Mouse (Mus musculus) forebrain, embryonic 16.5 days (tissue): ENCODE data around the gene Cmtm8. TPM values are rescaled to one million over a fixed set of nuclear protein-coding genes. Genes with fewer than 3 reads are reported as not detected.

ENCODE experiments used
- ATAC-seq: fragments of 200-750 bp; cut with Nextera tagmentation; 2 replicates; pipeline ENCODE4 v1.8.0; 2017; ENCODE audit warnings: mild to moderate bottlenecking, moderate library complexity
- H3K27ac ChIP-seq: fragments of 300-500 bp; sonication (generic); 2 replicates; pipeline ENCODE4 v1.5.1; 2014; ENCODE audit warnings: low read length, control low read depth
- H3K27me3 ChIP-seq: fragments of 300-500 bp; sonication (generic); replicated peaks from 2 replicates; pipeline ENCODE4 v1.6.1; 2014; ENCODE audit warnings: low read length; ENCODE audit not compliant: control insufficient read depth, insufficient read depth
- H3K36me3 ChIP-seq: fragments of 300-500 bp; sonication (generic); 2 replicates; pipeline ENCODE4 v1.6.1; 2014; ENCODE audit not compliant: control insufficient read depth, insufficient read depth
- H3K4me1 ChIP-seq: fragments of 300-500 bp; sonication (generic); replicated peaks from 2 replicates; pipeline ENCODE4 v1.6.1; 2014; ENCODE audit warnings: low read length; ENCODE audit not compliant: control insufficient read depth, insufficient read depth
- H3K4me2 ChIP-seq: fragments of 300-500 bp; sonication (generic); 2 replicates; pipeline ENCODE4 v1.6.1; 2014; ENCODE audit warnings: mild to moderate bottlenecking, low read length, control low read depth
- H3K4me3 ChIP-seq: fragments of 300-500 bp; sonication (generic); replicated peaks from 2 replicates; pipeline ENCODE4 v1.5.1; 2014; ENCODE audit warnings: mild to moderate bottlenecking, low read length, control low read depth
- H3K9ac ChIP-seq: fragments of 300-500 bp; sonication (generic); replicated peaks from 2 replicates; pipeline ENCODE4 v1.6.1; 2014; ENCODE audit warnings: low read depth, low read length, control low read depth
- H3K9me3 ChIP-seq: fragments of 300-500 bp; sonication (generic); 2 replicates; pipeline ENCODE4 v1.6.1; 2016; ENCODE audit warnings: low read length; ENCODE audit not compliant: control insufficient read depth
- WGBS: fragments of 180-500 bp; shearing (Covaris S2); extraction: QIAGEN DNeasy Blood & Tissue Kit; methylation state at CpG from one replicate; pipeline ENCODE4 v1.1.7; 2014; 5-methylcytosine and 5-hydroxymethylcytosine counted together
- polyA plus RNA-seq: library from polyadenylated mRNA; unstranded; fragments of >200 nt; fragmentation: Nextera tagmentation; extraction: Ambion mirVana; gene quantifications from 2 replicates; pipeline ENCODE4 v1.2.1, GENCODE M21; 2015

Gene Cmtm8
- polyA plus RNA-seq, 1 experiment from 2014 or later: 8.2 TPM

DNA sequence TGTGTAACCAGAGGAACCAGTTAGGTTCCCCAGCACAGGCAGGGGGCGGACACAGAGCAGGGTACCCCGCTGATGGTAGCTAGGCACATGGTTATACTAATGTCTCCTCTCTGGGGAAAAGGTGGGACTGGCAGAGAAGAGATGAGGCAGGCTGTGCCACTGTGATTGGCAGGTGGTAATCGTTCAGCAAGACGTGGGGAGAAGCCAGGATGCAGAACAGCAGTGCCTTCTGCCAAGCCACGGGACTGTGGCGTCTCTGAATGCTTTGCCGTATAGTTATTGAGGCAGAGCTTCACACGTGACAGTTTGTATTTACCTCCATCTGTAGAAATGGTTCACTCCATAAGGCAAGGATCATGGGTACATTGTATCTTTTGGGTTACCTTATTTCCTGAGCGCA, 10.7 kb upstream of the Cmtm8 start:
- ATAC-seq: peak; percentile 74
- no peak overlapping the region for H3K4me3 ChIP-seq
- H3K9ac ChIP-seq: no peak overlapping the region
- no peaks in the 10 kb centered on the region for H3K9me3 ChIP-seq
- no peak overlapping the region for H3K27ac ChIP-seq
- H3K4me2 ChIP-seq: no peak overlapping the region; the same call in 1 of the 2 replicates
- H3K36me3 ChIP-seq: no peaks in the 10 kb centered on the region
- H3K4me1 ChIP-seq: peaks cover 6% of the 10 kb centered on the region
- H3K27me3 ChIP-seq: no peaks in the 10 kb centered on the region
- 49% methylated on average over 9 of the region's 9 CpGs for WGBS

DNA sequence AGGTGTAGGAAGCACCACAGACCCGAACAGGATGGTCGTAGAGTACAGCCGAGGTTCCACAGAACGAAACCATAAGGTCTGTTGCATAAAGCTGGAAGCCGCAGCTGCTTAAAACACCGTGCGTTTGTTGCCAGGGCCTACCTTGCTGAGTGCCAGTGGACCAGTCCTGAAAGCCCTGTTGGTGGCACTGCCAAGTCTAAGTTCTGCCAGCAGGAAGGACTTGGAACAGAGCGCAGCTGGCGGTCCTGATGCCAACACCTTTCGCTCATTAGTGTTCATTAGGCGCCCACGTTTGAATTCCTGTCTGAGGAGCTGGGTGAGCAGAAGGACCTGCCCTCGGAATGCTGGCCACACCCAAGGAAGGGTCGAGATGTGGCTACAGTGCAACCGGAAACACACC, 9.4 kb upstream of the Cmtm8 start:
- H3K9ac ChIP-seq: no peak overlapping the region
- no peak overlapping the region for H3K27ac ChIP-seq
- no peaks in the 10 kb centered on the region for H3K27me3 ChIP-seq
- H3K4me1 ChIP-seq: peaks cover 6% of the 10 kb centered on the region
- ATAC-seq: no peak
- H3K9me3 ChIP-seq: no peaks in the 10 kb centered on the region
- no peak overlapping the region for H3K4me2 ChIP-seq
- H3K4me3 ChIP-seq: no peak overlapping the region
- H3K36me3 ChIP-seq: no peaks in the 10 kb centered on the region
- 63% methylated on average over 15 of the region's 15 CpGs for WGBS

DNA sequence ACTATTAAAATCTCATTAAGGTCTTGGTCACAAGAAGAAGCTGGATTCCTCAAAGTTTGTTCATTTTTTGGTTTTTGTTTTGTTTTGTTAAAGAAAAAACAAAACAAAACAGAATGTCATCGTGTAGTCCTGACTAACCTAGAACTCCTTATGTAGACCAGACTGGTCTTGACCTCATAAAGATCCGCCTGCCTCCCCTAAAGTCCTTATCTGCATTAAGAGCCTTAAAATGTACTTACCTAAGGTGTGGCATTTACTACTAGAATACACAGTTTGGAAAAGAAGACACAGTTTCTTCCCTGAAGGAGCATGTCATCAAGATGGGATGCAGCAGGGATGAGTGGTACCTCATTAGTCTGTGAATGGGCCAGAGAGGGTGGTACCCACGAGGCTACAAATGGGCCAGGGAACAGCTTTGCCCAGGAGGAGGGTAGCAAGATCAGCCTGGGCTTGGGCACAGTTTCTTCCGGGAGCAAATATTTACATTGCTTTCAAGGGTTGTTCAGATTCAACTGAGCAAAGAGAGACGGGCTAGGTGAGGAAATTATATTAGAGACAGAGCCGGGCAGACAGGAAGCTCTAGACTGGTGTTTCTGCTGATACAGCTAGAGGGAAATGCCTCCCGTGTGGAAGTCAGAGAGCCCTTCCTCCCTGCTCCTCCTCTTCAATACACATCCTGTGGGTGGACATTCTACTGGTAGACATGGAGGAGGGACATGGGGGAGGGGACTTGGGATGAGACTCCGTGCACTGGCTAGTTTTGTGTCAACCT, 7.6 kb upstream of the Cmtm8 start:
- WGBS: 78% methylated on average over 8 of the region's 8 CpGs
- Histone ChIP-seq H3K36me3 (no peaks in the 10 kb centered on the region), H3K4me1 (peaks cover 6% of the 10 kb centered on the region), H3K27ac (no peak overlapping the region), H3K9me3 (no peaks in the 10 kb centered on the region), H3K9ac (no peak overlapping the region), H3K27me3 (no peaks in the 10 kb centered on the region), H3K4me3 (no peak overlapping the region), H3K4me2 (no peak overlapping the region)
- ATAC-seq: no peak

DNA sequence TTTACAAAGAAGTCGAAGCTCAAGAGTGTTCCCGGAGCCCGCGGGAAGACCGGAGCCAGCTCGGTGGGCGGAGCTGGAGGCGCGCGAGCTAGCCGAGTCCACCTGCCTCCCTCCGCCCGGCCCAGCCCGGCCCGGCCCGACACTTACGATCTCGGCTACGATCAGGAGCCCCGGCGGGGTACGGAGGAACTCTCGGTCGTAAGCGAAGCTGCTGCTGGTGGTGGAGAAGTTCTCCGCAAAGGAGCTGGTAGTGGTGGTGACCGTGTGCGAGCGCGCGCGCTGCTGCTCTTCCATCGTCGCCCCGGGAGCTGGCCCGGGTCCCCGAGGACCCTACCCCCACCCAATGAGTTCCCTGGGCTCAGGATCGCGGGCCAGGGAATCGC, 331 bp downstream of the Cmtm8 start:
- under 1% methylated on average over 39 of the region's 40 CpGs for WGBS
- Histone ChIP-seq H3K4me3 (peak overlapping the region; percentile 74), H3K4me1 (peaks cover 9% of the 10 kb centered on the region), H3K9ac (peak overlapping the region; percentile 68), H3K4me2 (peak overlapping the region; percentile 100), H3K27ac (no peak overlapping the region), H3K9me3 (no peaks in the 10 kb centered on the region), H3K36me3 (no peaks in the 10 kb centered on the region), H3K27me3 (0 out of 2 replicates have a peak, but pooled peaks cover 10% of the 10 kb centered on the region)
- peak; percentile 73 for ATAC-seq

DNA sequence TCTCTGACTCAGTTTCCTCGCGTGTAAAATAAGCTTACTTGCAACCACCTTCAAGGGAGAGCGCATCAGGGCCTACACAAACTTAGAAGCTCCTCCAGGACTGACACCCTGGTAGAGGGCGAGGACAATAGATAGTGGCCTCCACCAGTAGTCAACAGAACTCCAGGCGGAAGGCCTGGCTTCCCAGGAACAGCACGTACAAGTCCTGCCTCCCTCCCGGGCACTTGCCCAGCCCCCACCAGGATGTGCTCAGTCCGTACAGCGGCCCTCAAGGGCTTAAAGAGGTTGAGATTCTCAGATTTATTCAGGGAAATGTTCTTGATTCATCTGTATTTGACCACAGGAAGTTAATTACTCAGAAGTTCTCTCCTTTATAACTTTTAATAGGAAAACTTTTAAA, 1.1 kb downstream of the Cmtm8 start:
- no peak overlapping the region for H3K27ac ChIP-seq
- no peak overlapping the region for H3K9ac ChIP-seq
- H3K9me3 ChIP-seq: no peaks in the 10 kb centered on the region
- H3K4me1 ChIP-seq: peaks cover 9% of the 10 kb centered on the region
- ATAC-seq: no peak
- WGBS: 27% methylated on average over 9 of the region's 9 CpGs
- H3K4me3 ChIP-seq: no peak overlapping the region
- no peaks in the 10 kb centered on the region for H3K36me3 ChIP-seq
- 0 out of 2 replicates have a peak, but pooled peaks cover 10% of the 10 kb centered on the region for H3K27me3 ChIP-seq
- H3K4me2 ChIP-seq: peak overlapping the region; percentile 100; the same call in 1 of the 2 replicates

DNA sequence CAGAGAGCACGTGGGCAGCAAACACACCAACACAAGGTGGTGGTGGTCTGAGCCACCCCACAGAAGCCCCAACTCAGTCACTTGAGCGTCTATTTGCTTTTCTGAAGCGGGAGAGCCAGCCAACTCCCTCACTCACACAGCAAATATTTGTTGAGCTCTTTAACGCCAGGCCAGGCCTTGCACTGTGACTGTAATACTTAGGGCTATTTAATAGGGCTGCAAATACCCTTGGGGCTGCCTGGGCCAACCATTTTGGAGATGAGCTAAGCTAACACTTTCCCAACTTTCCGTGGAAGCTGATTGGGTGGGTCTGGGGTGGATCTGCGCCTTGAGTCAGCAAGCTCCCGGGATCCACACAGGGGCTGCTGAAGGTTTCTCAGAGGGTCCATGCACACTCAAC, 1.7 kb downstream of the Cmtm8 start:
- no peak overlapping the region for H3K27ac ChIP-seq
- ATAC-seq: no peak
- H3K4me2 ChIP-seq: no peak overlapping the region
- 88% methylated on average over 7 of the region's 7 CpGs for WGBS
- peaks cover 9% of the 10 kb centered on the region for H3K4me1 ChIP-seq
- 0 out of 2 replicates have a peak, but pooled peaks cover 10% of the 10 kb centered on the region for H3K27me3 ChIP-seq
- no peaks in the 10 kb centered on the region for H3K9me3 ChIP-seq
- no peak overlapping the region for H3K4me3 ChIP-seq
- no peak overlapping the region for H3K9ac ChIP-seq
- H3K36me3 ChIP-seq: no peaks in the 10 kb centered on the region

DNA sequence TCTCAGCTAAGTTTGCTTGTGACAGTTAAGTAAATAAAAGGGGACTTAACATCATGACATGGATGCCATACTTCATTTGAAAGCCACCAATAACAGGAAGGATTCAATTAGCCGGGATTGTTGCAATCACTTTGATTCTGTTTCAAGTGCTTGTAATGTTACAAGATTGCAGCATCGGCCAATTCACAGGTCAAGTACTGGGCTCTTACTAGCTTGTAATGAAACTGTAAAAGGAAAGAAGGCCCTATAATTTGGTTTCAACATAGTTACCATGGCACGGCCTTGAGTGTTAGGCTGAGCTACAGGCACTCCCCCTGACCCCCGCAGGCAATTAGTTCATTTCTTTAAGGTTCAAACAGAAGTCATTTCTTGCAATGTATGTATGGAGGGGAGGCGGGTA, 5.1 kb downstream of the Cmtm8 start:
- ATAC-seq: no peak
- H3K9ac ChIP-seq: no peak overlapping the region
- H3K4me2 ChIP-seq: no peak overlapping the region
- no peak overlapping the region for H3K4me3 ChIP-seq
- H3K27me3 ChIP-seq: 0 out of 2 replicates have a peak, but pooled peaks cover 6% of the 10 kb centered on the region
- 83% methylated on average over 5 of the region's 5 CpGs for WGBS
- H3K9me3 ChIP-seq: no peaks in the 10 kb centered on the region
- H3K4me1 ChIP-seq: peaks cover 3% of the 10 kb centered on the region
- no peaks in the 10 kb centered on the region for H3K36me3 ChIP-seq
- no peak overlapping the region for H3K27ac ChIP-seq

DNA sequence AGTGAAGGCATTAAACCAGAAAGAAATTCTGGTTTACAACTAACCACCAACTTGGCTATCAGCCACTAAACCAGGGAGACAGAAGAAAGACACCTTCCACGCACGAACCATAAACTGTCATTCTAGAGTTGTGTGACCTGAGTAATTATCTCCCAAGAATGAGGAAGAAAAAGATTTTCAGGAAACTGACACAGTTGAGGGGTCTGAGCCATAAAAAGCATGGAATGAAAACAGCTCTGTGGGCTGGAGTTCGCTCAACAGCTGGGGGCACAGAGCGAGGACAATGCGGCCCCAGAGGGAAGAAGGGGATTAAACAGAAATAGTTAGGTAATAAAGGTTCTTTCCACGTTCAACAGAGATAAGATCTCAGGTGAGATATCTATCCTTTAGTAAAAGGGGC, 12.4 kb downstream of the Cmtm8 start:
- 43% methylated on average over 6 of the region's 6 CpGs for WGBS
- Histone ChIP-seq H3K27me3 (no peaks in the 10 kb centered on the region), H3K4me1 (peaks cover 7% of the 10 kb centered on the region; the same call in 1 of the 2 replicates), H3K9ac (no peak overlapping the region), H3K27ac (no peak overlapping the region), H3K4me3 (no peak overlapping the region), H3K36me3 (no peaks in the 10 kb centered on the region), H3K9me3 (no peaks in the 10 kb centered on the region), H3K4me2 (no peak overlapping the region)
- no peak for ATAC-seq

DNA sequence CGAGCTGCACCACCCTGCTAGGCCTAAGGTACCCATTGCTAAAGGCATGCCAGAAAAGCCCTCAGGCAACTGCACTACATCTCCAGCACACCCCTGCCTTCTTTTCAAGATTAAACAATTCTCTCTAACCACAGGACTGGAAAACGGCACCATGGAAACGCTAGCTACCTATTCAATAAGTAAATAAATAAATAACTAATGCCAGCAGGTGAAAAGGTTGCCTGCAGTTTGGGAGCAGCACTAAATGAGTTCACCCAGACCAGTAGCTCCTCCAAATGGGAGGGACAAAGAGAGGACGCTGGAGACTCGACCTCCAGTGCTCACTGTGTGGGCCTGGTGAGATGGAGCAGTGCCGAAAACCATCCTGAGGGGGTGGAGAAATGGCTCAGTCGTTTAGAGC, 13.6 kb downstream of the Cmtm8 start:
- Histone ChIP-seq H3K9me3 (no peaks in the 10 kb centered on the region), H3K27ac (no peak overlapping the region), H3K4me1 (peaks cover 7% of the 10 kb centered on the region; the same call in 1 of the 2 replicates), H3K36me3 (no peaks in the 10 kb centered on the region), H3K27me3 (no peaks in the 10 kb centered on the region), H3K4me2 (no peak overlapping the region), H3K4me3 (no peak overlapping the region), H3K9ac (no peak overlapping the region)
- no peak for ATAC-seq
- WGBS: 12% methylated on average over 7 of the region's 7 CpGs
